In the genomic region with DNA sequence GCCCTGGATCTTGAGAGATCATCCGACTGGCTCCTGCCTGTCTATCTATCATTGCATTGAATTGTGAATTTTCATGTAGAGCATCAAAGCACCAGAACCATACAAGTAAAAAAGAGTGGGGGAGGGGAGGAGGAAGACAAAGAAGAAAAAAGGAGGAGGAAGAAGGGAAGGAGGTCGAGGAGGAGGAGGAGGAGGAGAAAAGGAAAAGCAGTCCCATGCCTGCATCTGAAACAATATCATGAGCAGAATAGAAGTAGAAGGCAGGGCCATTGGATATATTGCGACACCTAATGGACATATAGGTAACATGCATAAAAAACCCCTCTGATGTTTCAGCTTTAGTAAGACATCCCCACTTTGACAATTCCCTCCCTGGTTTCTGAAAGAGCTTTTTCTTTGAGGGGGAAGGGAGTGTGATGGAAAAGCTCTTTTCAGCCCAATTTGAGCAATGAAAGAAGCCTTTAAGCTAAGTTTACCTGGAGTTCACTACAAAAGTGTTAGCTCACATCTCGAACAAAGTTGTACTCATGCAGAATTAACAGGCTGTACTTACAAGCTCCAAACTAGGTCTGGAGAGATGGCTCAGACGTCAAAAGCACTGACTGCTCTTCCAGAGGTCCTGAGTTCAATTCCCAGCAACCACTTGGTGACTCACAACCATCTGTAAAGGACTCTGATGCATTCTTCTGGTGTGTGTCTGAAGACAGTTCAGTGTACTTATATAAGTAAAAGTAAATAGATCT, we compare ENCODE assay signal across 13 mouse cellular contexts. TPM values are rescaled to one million over a fixed set of nuclear protein-coding genes. Genes with fewer than 3 reads are reported as not detected.
DNase-seq lines count a peak whose midpoint lies in the region; ATAC-seq and TF ChIP-seq lines count a peak whose summit lies in the region.
"Had no signal": no experiment of that assay in that cellular context is flagged by ENCODE, and none has a peak within 500 bp of the region (broad histone marks: within the 10 kb centered on the region; RNA-seq: fewer than 3 reads in every experiment).

No protein-coding gene starts in this region.

- peak; percentile 8 for DNase-seq in kidney, adult 18-20 months
- DNase-seq in kidney, postnatal 10 days = no peak
- peak; percentile 62 for DNase-seq in NIH3T3 (ENCODE audit: low read depth)
- DNase-seq in embryonic facial prominence, embryonic 14.5 days (ENCODE audit: low spot score) = peak; percentile 43
- DNase-seq in spleen, adult 12 weeks (ENCODE audit: low spot score) = no peak
- DNase-seq in frontal cortex, postnatal 10 days (ENCODE audit: low spot score in 2 of 2) = no peak
- DNase-seq in layer of hippocampus, adult 8-10 months (ENCODE audit: low spot score in 2 of 2) = no peak
- DNase-seq: thymus, adult 18-20 months had no signal

- ATAC-seq in embryonic facial prominence, embryonic 14.5 days (ENCODE audit: low read depth) = no peak

- WGBS in embryonic facial prominence, embryonic 14.5 days = 21% methylated on average over 5 of the region's 5 CpGs

- H3ac ChIP-seq in C2C12 (ENCODE audit: control insufficient read depth, insufficient read length, low read depth) = no peak overlapping the region

- peaks cover 34% of the 10 kb centered on the region for H3K79me2 ChIP-seq in C2C12 (ENCODE audit: control insufficient read depth, insufficient read depth)

- H3K79me3 ChIP-seq in C2C12 (ENCODE audit: low read depth) = peaks cover 21% of the 10 kb centered on the region

- no peak overlapping the region for H3K9ac ChIP-seq in embryonic facial prominence, embryonic 14.5 days (ENCODE audit: low read depth, low read length)

- H3K4me1 ChIP-seq in embryonic facial prominence, embryonic 14.5 days (ENCODE audit: control insufficient read depth, insufficient read depth, low read length) = peaks cover 4% of the 10 kb centered on the region; the same call in 1 of the 2 replicates

- no peak overlapping the region for H3K4me2 ChIP-seq in embryonic facial prominence, embryonic 14.5 days (ENCODE audit: low read depth, low read length)

- TF ChIP-seq CTCF in C2C12 (IDR thresholded peaks at IDR 0.05; ENCODE audit: control insufficient read depth, insufficient read depth, insufficient read length) = no peak

- H3K27ac ChIP-seq in embryonic facial prominence, embryonic 14.5 days (replicated peaks; ENCODE audit: low read depth, low read length) = no peak overlapping the region

- no peak overlapping the region for H3K4me3 ChIP-seq in C2C12 (ENCODE audit: insufficient read depth, poor library complexity, severe bottlenecking)
- no peak overlapping the region for H3K4me3 ChIP-seq in embryonic facial prominence, embryonic 14.5 days (ENCODE audit: low read depth, low read length)

- no peaks in the 10 kb centered on the region for H3K27me3 ChIP-seq in C2C12 (ENCODE audit: control insufficient read depth, insufficient read depth, insufficient read length)
- H3K27me3 ChIP-seq in embryonic facial prominence, embryonic 14.5 days (replicated peaks; ENCODE audit: control insufficient read depth, insufficient read depth, low read length) = no peaks in the 10 kb centered on the region

- no peaks in the 10 kb centered on the region for H3K9me3 ChIP-seq in embryonic facial prominence, embryonic 14.5 days (ENCODE audit: control insufficient read depth, low read length)

- no peaks in the 10 kb centered on the region for H3K36me3 ChIP-seq in C2C12 (ENCODE audit: control insufficient read depth, insufficient read depth)
- H3K36me3 ChIP-seq in embryonic facial prominence, embryonic 14.5 days (ENCODE audit: control insufficient read depth, insufficient read depth, low read length) = no peaks in the 10 kb centered on the region

TF ChIP-seq in C2C12, 6 proteins besides CTCF, POLR2A, EP300 and RAD21:
- TF ChIP-seq USF1 (IDR thresholded peaks at IDR 0.05; ENCODE audit: low read depth) = no peak
- TF ChIP-seq CEBPB (IDR thresholded peaks at IDR 0.05; ENCODE audit: low read depth) = peak; percentile 50
- no peak for TF ChIP-seq FOSL1 (IDR thresholded peaks at IDR 0.05; ENCODE audit: insufficient read depth, low read length, poor library complexity, severe bottlenecking)
- no peak for TF ChIP-seq MAX (IDR thresholded peaks at IDR 0.05)
- no peak for TF ChIP-seq MYOD1 (IDR thresholded peaks at IDR 0.05; ENCODE audit: control insufficient read depth, insufficient read length, low read depth)

RNA-seq across cellular contexts. Expression of a gene that starts 5.8 kb away (rescaled TPM):
- polyA plus RNA-seq in C2C12 (2012; fragmentation: generic; extraction: Trizol) = not detected
- not detected in 2 replicates for polyA plus RNA-seq in embryonic facial prominence, embryonic 14.5 days (2014; fragmentation: Nextera tagmentation; extraction: Ambion mirVana)
- total RNA-seq in layer of hippocampus, adult 8-10 months (2022) = not detected
- total RNA-seq: heart, postnatal 10 days had no signal
- polyA plus RNA-seq: erythroblast, embryonic 14.5 days; limb, embryonic 11.5 days; neural tube, embryonic 14.5 days had no signal

Comparison
In these comparisons a context has a peak if more than half of its experiments do, and no peak if none do; other contexts are left out.
1. DNase-seq: peak in kidney, adult 18-20 months (single experiment), NIH3T3 (single experiment) and embryonic facial prominence, embryonic 14.5 days (single experiment); none in kidney, postnatal 10 days (single experiment), spleen, adult 12 weeks (single experiment), frontal cortex, postnatal 10 days (0 of 2) and layer of hippocampus, adult 8-10 months (0 of 2).